Mouse (Mus musculus) myocyte (in vitro differentiated cells): ENCODE measurements around the gene Olfr522.

Experiments used
- POLR2A ChIP-seq: IDR thresholded peaks from one replicate; pipeline ENCODE4 v1.6.1; 2011; ENCODE audit warnings: low read depth, mild to moderate bottlenecking, control low read depth, moderate library complexity; ENCODE audit not compliant: insufficient read length
- USF1 ChIP-seq: IDR thresholded peaks from one replicate; pipeline ENCODE4 v1.6.1; 2011; ENCODE audit warnings: low read depth, mild to moderate bottlenecking, control low read depth, moderate library complexity

- no peak for TF ChIP-seq POLR2A
- TF ChIP-seq USF1, result no peak
These were observed 3.4 kb upstream of the Olfr522 start for GRCm38 (mm10) chr7:140167950-140168349.
